ENCODE assay signal across 8 mouse cellular contexts in the genomic region with DNA sequence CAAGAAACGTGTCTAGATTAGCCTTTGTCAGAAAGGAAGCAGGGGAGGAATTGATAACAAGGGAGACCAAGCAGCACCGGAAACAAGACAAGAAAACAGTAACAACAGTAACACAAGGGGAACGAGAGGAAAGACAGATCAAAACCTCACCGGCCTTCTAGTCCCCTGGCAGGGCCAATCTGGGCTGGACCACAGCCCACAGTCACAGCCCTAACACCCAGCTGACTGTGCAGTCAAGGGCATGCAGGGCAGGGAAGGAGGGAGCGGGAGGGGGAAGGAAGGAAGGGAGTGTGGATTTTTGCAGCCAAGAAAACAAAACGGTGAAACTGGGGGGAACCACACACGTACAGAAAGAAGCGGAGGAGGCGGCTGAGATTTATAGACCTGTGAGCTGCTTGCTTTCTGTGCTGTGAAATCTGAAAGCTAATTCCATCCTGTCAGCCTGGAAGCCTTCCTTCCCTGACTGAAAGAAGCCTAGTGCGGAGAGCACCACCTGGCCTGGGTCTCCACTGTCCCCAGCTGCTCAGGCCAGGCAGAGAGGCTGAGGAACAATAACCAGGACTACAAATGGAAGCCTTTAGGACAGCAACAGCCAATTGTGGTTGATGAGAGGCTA. TPM values are rescaled to one million over a fixed set of nuclear protein-coding genes. Genes with fewer than 3 reads are reported as not detected.
A peak's percentile ranks its signal among the peaks of the same experiment; 100 is the strongest.
DNase-seq lines count a peak whose midpoint lies in the region; ATAC-seq and TF ChIP-seq lines count a peak whose summit lies in the region.
"Had no signal": no experiment of that assay in that cellular context is flagged by ENCODE, and none has a peak within 500 bp of the region (broad histone marks: within the 10 kb centered on the region; RNA-seq: fewer than 3 reads in every experiment).

No protein-coding gene starts in this region.

- no peak for DNase-seq in lung, postnatal 10 days
- DNase-seq in kidney, postnatal 10 days, result peak; percentile 61
- no peak for DNase-seq in thymus, adult 2 months
- no peak for DNase-seq in thymus, postnatal 10 days (ENCODE audit: low spot score in 2 of 2)

- H3K9me3 ChIP-seq in lung, embryonic 16.5 days (ENCODE audit: control insufficient read depth, low read length), result no peaks in the 10 kb centered on the region
- H3K9me3 ChIP-seq in heart, embryonic 11.5 days (replicated peaks; ENCODE audit: control insufficient read depth, low read length), result no peaks in the 10 kb centered on the region
- no peaks in the 10 kb centered on the region for H3K9me3 ChIP-seq in midbrain, embryonic 13.5 days

- peak overlapping the region; percentile 36; the same call in 1 of the 2 replicates for H3K9ac ChIP-seq in lung, embryonic 16.5 days (ENCODE audit: low read length)
- H3K9ac ChIP-seq in heart, embryonic 11.5 days (ENCODE audit: low read depth, low read length), result peak overlapping the region; percentile 12; the same call in 1 of the 2 replicates
- 0 out of 2 replicates have a peak overlapping the region, but pooled peaks have one; percentile 23 for H3K9ac ChIP-seq in midbrain, embryonic 13.5 days (replicated peaks)

- ATAC-seq in lung, embryonic 16.5 days (ENCODE audit: low read depth), result peak; percentile 41; the same call in 1 of the 2 replicates
- ATAC-seq in heart, embryonic 11.5 days (replicated peaks; ENCODE audit: insufficient number of reproducible peaks, low FRiP score, low TSS enrichment), result 0 out of 2 replicates have a peak, but pooled peaks have one; percentile 43
- ATAC-seq in midbrain, embryonic 13.5 days, result no peak

- peaks cover 4% of the 10 kb centered on the region; the same call in 1 of the 2 replicates for H3K4me1 ChIP-seq in lung, embryonic 16.5 days (replicated peaks; ENCODE audit: control insufficient read depth, insufficient read depth, low read length)
- peaks cover 18% of the 10 kb centered on the region for H3K4me1 ChIP-seq in heart, embryonic 11.5 days (ENCODE audit: control insufficient read depth, insufficient read depth, low read length)
- no peaks in the 10 kb centered on the region; the same call in 1 of the 2 replicates for H3K4me1 ChIP-seq in midbrain, embryonic 13.5 days (replicated peaks)
- H3K4me1 ChIP-seq in thymus, adult 2 months (replicated peaks; ENCODE audit: control insufficient read depth, insufficient read depth, low read length), result no peaks in the 10 kb centered on the region

- peaks cover 13% of the 10 kb centered on the region; the same call in 1 of the 2 replicates for H3K36me3 ChIP-seq in lung, embryonic 16.5 days (ENCODE audit: control insufficient read depth, insufficient read depth, low read length)
- H3K36me3 ChIP-seq in heart, embryonic 11.5 days (ENCODE audit: control insufficient read depth, insufficient read depth, low read length), result no peaks in the 10 kb centered on the region; the same call in 1 of the 2 replicates
- peaks cover 23% of the 10 kb centered on the region for H3K36me3 ChIP-seq in midbrain, embryonic 13.5 days
- H3K36me3 ChIP-seq in thymus, adult 2 months (ENCODE audit: control insufficient read depth, insufficient read depth, low read length), result no peaks in the 10 kb centered on the region

- TF ChIP-seq CTCF in thymus, adult 2 months (IDR thresholded peaks at IDR 0.05; ENCODE audit: borderline replicate concordance, control insufficient read depth, extremely low read depth, insufficient read depth, low read length, poor library complexity), result no peak

- TF ChIP-seq POLR2A in thymus, adult 2 months (IDR thresholded peaks at IDR 0.05; ENCODE audit: control insufficient read depth, extremely low read depth, insufficient read depth, low read length, poor library complexity), result no peak

- H3K4me3 ChIP-seq in lung, embryonic 16.5 days (ENCODE audit: low read length), result no peak overlapping the region
- no peak overlapping the region for H3K4me3 ChIP-seq in heart, embryonic 11.5 days (ENCODE audit: low read depth, low read length)
- no peak overlapping the region for H3K4me3 ChIP-seq in midbrain, embryonic 13.5 days (replicated peaks)
- H3K4me3 ChIP-seq in thymus, adult 2 months (ENCODE audit: control insufficient read depth, insufficient read depth, low read length), result no peak overlapping the region

- peak overlapping the region; percentile 49; the same call in 1 of the 2 replicates for H3K27ac ChIP-seq in lung, embryonic 16.5 days (ENCODE audit: low read length)
- H3K27ac ChIP-seq in heart, embryonic 11.5 days (ENCODE audit: low read depth, low read length), result peak overlapping the region; percentile 86
- peak overlapping the region; percentile 47; the same call in 1 of the 2 replicates for H3K27ac ChIP-seq in midbrain, embryonic 13.5 days
- no peak overlapping the region for H3K27ac ChIP-seq in thymus, adult 2 months (ENCODE audit: control insufficient read depth, insufficient read depth, low read length)
- H3K27ac ChIP-seq: macrophage had no signal

- H3K27me3 ChIP-seq in lung, embryonic 16.5 days (ENCODE audit: control insufficient read depth, insufficient read depth, low read depth, low read length), result no peaks in the 10 kb centered on the region
- H3K27me3 ChIP-seq in heart, embryonic 11.5 days (ENCODE audit: control insufficient read depth, insufficient read depth, low read length), result no peaks in the 10 kb centered on the region
- H3K27me3 ChIP-seq in midbrain, embryonic 13.5 days, result no peaks in the 10 kb centered on the region
- no peaks in the 10 kb centered on the region for H3K27me3 ChIP-seq in thymus, adult 2 months (ENCODE audit: control insufficient read depth, insufficient read depth, low read length)

- H3K4me2 ChIP-seq in lung, embryonic 16.5 days (ENCODE audit: low read depth, low read length), result no peak overlapping the region
- H3K4me2 ChIP-seq in heart, embryonic 11.5 days, result peak overlapping the region; percentile 34
- H3K4me2 ChIP-seq in midbrain, embryonic 13.5 days (replicated peaks), result no peak overlapping the region

- WGBS in lung, embryonic 16.5 days, result 54% methylated on average over 10 of the region's 10 CpGs
- 41% methylated on average over 10 of the region's 10 CpGs for WGBS in heart, embryonic 11.5 days (ENCODE audit: insufficient replicate concordance)
- WGBS in midbrain, embryonic 13.5 days, result 78% methylated on average over 10 of the region's 10 CpGs
- WGBS in thymus, adult 2 months, result 49% methylated on average over 10 of the region's 10 CpGs

RNA-seq across cellular contexts. Expression of a gene that starts 13.4 kb away (rescaled TPM):
- 11.6 and 12.7 TPM in 2 replicates for polyA plus RNA-seq in lung, embryonic 16.5 days (2015; fragmentation: Nextera tagmentation; extraction: Ambion mirVana)
- polyA plus RNA-seq in heart, embryonic 11.5 days (2014; fragmentation: Nextera tagmentation; extraction: Ambion mirVana), result 4.4 and 4.5 TPM in 2 replicates
- polyA plus RNA-seq in midbrain, embryonic 13.5 days (2015; fragmentation: Nextera tagmentation; extraction: Ambion mirVana), result 8.7 and 9.3 TPM in 2 replicates
- 8.7 and 9.8 TPM in 2 replicates for polyA plus RNA-seq in thymus, adult 2 months (2012; rRNA removed)

RNA-seq across cellular contexts. Expression of a gene that starts 15.1 kb away (rescaled TPM):
- 41.1 and 41.2 TPM in 2 replicates for polyA plus RNA-seq in lung, embryonic 16.5 days (2015; fragmentation: Nextera tagmentation; extraction: Ambion mirVana)
- polyA plus RNA-seq in heart, embryonic 11.5 days (2014; fragmentation: Nextera tagmentation; extraction: Ambion mirVana), result 23.4 and 30.7 TPM in 2 replicates
- 13.5 and 18.0 TPM in 2 replicates for polyA plus RNA-seq in midbrain, embryonic 13.5 days (2015; fragmentation: Nextera tagmentation; extraction: Ambion mirVana)
- 13.9 and 17.6 TPM in 2 replicates for polyA plus RNA-seq in thymus, adult 2 months (2012; rRNA removed)

RNA-seq across cellular contexts. Expression of a gene that starts 25.4 kb away (rescaled TPM):
- 352 and 366 TPM in 2 replicates for polyA plus RNA-seq in lung, embryonic 16.5 days (2015; fragmentation: Nextera tagmentation; extraction: Ambion mirVana)
- 364 and 386 TPM in 2 replicates for polyA plus RNA-seq in heart, embryonic 11.5 days (2014; fragmentation: Nextera tagmentation; extraction: Ambion mirVana)
- 438 and 468 TPM in 2 replicates for polyA plus RNA-seq in midbrain, embryonic 13.5 days (2015; fragmentation: Nextera tagmentation; extraction: Ambion mirVana)
- 239 and 266 TPM in 2 replicates for polyA plus RNA-seq in thymus, adult 2 months (2012; rRNA removed)

RNA-seq across cellular contexts. Expression of a gene that starts 28.8 kb away (rescaled TPM):
- 1.2 and 4.3 TPM in 2 replicates for polyA plus RNA-seq in lung, embryonic 16.5 days (2015; fragmentation: Nextera tagmentation; extraction: Ambion mirVana)
- polyA plus RNA-seq in heart, embryonic 11.5 days (2014; fragmentation: Nextera tagmentation; extraction: Ambion mirVana), result not detected in 2 replicates
- 0.15 TPM in 1 of 2 replicates, not detected in the other for polyA plus RNA-seq in midbrain, embryonic 13.5 days (2015; fragmentation: Nextera tagmentation; extraction: Ambion mirVana)
- 67.6 and 92.4 TPM in 2 replicates for polyA plus RNA-seq in thymus, adult 2 months (2012; rRNA removed)
- polyA plus RNA-seq: macrophage had no signal

RNA-seq across cellular contexts. Expression of a gene that starts 38.0 kb away (rescaled TPM):
- polyA plus RNA-seq in lung, embryonic 16.5 days (2015; fragmentation: Nextera tagmentation; extraction: Ambion mirVana), result 52.3 and 57.1 TPM in 2 replicates
- polyA plus RNA-seq in heart, embryonic 11.5 days (2014; fragmentation: Nextera tagmentation; extraction: Ambion mirVana), result 40.1 and 42.8 TPM in 2 replicates
- 19.2 and 21.7 TPM in 2 replicates for polyA plus RNA-seq in midbrain, embryonic 13.5 days (2015; fragmentation: Nextera tagmentation; extraction: Ambion mirVana)
- polyA plus RNA-seq in thymus, adult 2 months (2012; rRNA removed), result 47.2 and 61.5 TPM in 2 replicates
